Mouse (Mus musculus) hindbrain, embryonic 14.5 days (tissue): ENCODE measurements around the gene Cplx3. TPM values are rescaled to one million over a fixed set of nuclear protein-coding genes. Genes with fewer than 3 reads are reported as not detected.

Source experiments
- ATAC-seq: fragments of 200-750 bp; cut with Nextera tagmentation; 2 replicates; pipeline ENCODE4 v1.8.0; 2017; ENCODE audit warnings: moderate number of reproducible peaks, mild to moderate bottlenecking, moderate TSS enrichment, moderate library complexity; ENCODE audit not compliant: low FRiP score
- DNase-seq: peaks from one replicate; pipeline ENCODE4 v3.0.0-alpha.2; 2015; ENCODE audit warnings: low spot score
- H3K27ac ChIP-seq: fragments of 300-500 bp; sonication (generic); 2 replicates; pipeline ENCODE4 v1.5.1; 2014; ENCODE audit warnings: mild to moderate bottlenecking, moderate library complexity
- H3K27me3 ChIP-seq: fragments of 300-500 bp; sonication (generic); 2 replicates; pipeline ENCODE4 v1.6.1; 2014; ENCODE audit warnings: mild to moderate bottlenecking, low read length, mixed read lengths; ENCODE audit not compliant: control insufficient read depth, insufficient read depth
- H3K36me3 ChIP-seq: fragments of 300-500 bp; sonication (generic); replicated peaks from 2 replicates; pipeline ENCODE4 v1.6.1; 2014; ENCODE audit not compliant: control insufficient read depth, insufficient read depth
- H3K4me1 ChIP-seq: fragments of 300-500 bp; sonication (generic); replicated peaks from 2 replicates; pipeline ENCODE4 v1.6.1; 2014; ENCODE audit warnings: antibody characterized with exemption, low read length, mixed read lengths; ENCODE audit not compliant: control insufficient read depth, insufficient read depth
- H3K4me2 ChIP-seq: fragments of 300-500 bp; sonication (generic); replicated peaks from 2 replicates; pipeline ENCODE4 v1.6.1; 2014; ENCODE audit warnings: mild to moderate bottlenecking, moderate library complexity
- H3K4me3 ChIP-seq: fragments of 300-500 bp; sonication (generic); replicated peaks from 2 replicates; pipeline ENCODE4 v1.5.1; 2014; ENCODE audit warnings: mild to moderate bottlenecking, low read length
- H3K9ac ChIP-seq: fragments of 300-500 bp; sonication (generic); 2 replicates; pipeline ENCODE4 v1.6.1; 2014
- H3K9me3 ChIP-seq: fragments of 300-500 bp; sonication (generic); 2 replicates; pipeline ENCODE4 v1.6.1; 2016; ENCODE audit warnings: low read length; ENCODE audit not compliant: control insufficient read depth
- WGBS: fragments of 180-500 bp; shearing (Covaris S2); extraction: QIAGEN DNeasy Blood & Tissue Kit; methylation state at CpG from one replicate; pipeline ENCODE4 v1.1.7; 2014; 5-methylcytosine and 5-hydroxymethylcytosine counted together
- polyA plus RNA-seq: library from polyadenylated mRNA; unstranded; fragments of >200 nt; fragmentation: Nextera tagmentation; extraction: Ambion mirVana; gene quantifications from 2 replicates; pipeline ENCODE4 v1.2.1, GENCODE M21; 2014

Gene Cplx3
- polyA plus RNA-seq, 1 experiment from 2014 or later, result not detected

GRCm38 (mm10) chr9:57640384-57640783 is 34.3 kb upstream of the Cplx3 start:
- H3K27me3 ChIP-seq, result no peaks in the 10 kb centered on the region
- WGBS, result 33% methylated on average over 15 of the region's 15 CpGs
- H3K4me2 ChIP-seq, result peak overlapping the region; percentile 26
- H3K27ac ChIP-seq, result peak overlapping the region; percentile 47; the same call in 1 of the 2 replicates
- peaks cover 15% of the 10 kb centered on the region for H3K36me3 ChIP-seq
- ATAC-seq, result no peak
- no peaks in the 10 kb centered on the region for H3K9me3 ChIP-seq
- H3K9ac ChIP-seq, result peak overlapping the region; percentile 48
- no peak for DNase-seq
- no peak overlapping the region for H3K4me3 ChIP-seq
- peaks cover 71% of the 10 kb centered on the region for H3K4me1 ChIP-seq

DNA sequence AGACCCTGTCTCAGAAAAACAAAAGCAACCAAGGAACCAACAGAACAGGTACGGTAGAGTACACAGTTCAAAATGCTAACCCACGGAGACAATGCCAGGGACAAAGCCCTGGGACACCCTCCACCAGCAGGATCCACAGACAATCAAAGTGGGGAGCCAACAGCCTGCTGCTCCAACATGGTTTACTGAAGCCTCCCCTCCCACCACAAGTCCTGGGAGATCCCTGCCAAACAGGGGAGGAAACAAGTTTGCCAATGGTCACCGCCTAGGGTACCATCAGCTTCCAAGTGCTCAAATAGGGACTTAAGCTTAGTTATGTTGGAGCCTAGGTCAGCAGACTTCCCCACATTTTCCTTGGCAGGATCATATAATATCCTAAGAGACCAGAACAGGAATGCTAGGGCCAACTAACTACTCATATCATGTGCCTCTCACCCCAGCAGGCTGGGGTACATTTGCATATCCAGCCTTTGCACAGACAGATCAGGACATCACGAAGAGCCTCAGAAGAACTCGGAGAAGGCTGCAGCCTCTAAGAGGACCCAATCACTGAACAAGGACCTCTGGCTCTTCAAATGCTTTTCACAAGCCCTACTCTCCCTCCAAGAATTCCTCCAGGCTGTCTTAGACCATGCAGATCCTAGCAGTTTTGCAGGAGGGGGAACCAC is 33.7 kb upstream of the Cplx3 start:
- no peak for DNase-seq
- Histone ChIP-seq H3K36me3 (peaks cover 15% of the 10 kb centered on the region), H3K4me1 (peaks cover 71% of the 10 kb centered on the region), H3K4me2 (peak overlapping the region; percentile 26), H3K27ac (peak overlapping the region; percentile 47; the same call in 1 of the 2 replicates), H3K4me3 (no peak overlapping the region), H3K27me3 (no peaks in the 10 kb centered on the region), H3K9ac (peak overlapping the region; percentile 48), H3K9me3 (no peaks in the 10 kb centered on the region)
- no peak for ATAC-seq
- WGBS, result 67% methylated on average over 5 of the region's 5 CpGs

DNA sequence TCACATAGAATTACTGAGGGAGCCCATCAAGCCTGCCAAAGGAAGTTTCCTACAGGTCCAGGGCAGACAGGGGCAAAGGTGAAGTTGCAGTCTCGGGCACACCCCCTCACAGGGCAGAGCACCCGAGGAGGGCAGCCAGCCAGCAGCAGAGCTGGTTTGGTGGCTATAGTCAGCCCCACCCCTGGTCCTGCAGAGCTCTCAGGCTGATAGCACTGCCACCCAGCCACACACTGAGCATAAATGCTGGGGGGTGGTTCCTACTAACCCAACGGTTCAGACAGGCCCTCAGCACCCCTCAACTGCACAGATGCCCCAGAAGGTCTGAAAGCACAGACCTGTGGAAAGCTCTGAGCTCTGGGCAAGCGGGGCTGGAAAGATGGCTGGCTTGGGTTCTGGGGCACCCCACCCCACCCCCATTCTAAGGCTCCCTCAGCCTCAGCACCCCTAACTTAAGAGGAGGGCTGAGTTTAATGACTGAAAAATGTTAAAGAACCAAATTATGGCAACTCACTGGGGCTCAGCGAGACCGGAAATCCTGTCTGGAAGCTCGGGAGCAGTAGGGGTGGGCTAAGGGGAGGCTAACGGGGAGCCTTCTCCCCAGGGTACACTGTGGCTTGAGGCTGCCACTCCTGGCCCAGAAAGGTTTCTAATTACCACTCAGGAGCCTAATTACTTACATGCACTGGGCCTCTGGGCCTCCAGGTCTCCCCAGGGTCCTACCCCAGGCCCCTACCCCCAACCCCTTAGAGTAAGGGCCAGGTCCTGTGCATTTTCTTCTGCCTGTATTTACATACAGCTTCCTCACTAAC is 32.8 kb upstream of the Cplx3 start:
- DNase-seq (no peak), ATAC-seq (no peak)
- Histone ChIP-seq H3K27me3 (no peaks in the 10 kb centered on the region), H3K27ac (peak overlapping the region; percentile 48), H3K4me2 (peak overlapping the region; percentile 3; the same call in 1 of the 2 replicates), H3K9me3 (no peaks in the 10 kb centered on the region), H3K4me3 (no peak overlapping the region), H3K4me1 (peaks cover 66% of the 10 kb centered on the region), H3K36me3 (peaks cover 15% of the 10 kb centered on the region), H3K9ac (peak overlapping the region; percentile 20; the same call in 1 of the 2 replicates)
- WGBS, result 45% methylated on average over 8 of the region's 8 CpGs

GRCm38 (mm10) chr9:57637741-57638322 is 31.8 kb upstream of the Cplx3 start:
- H3K4me3 ChIP-seq, result no peak overlapping the region
- H3K27me3 ChIP-seq, result no peaks in the 10 kb centered on the region
- DNase-seq, result no peak
- no peak overlapping the region for H3K9ac ChIP-seq
- H3K4me1 ChIP-seq, result peaks cover 55% of the 10 kb centered on the region
- 56% methylated on average over 6 of the region's 6 CpGs for WGBS
- peak overlapping the region; percentile 48 for H3K27ac ChIP-seq
- H3K9me3 ChIP-seq, result no peaks in the 10 kb centered on the region
- ATAC-seq, result no peak
- H3K4me2 ChIP-seq, result no peak overlapping the region
- peaks cover 15% of the 10 kb centered on the region for H3K36me3 ChIP-seq

DNA sequence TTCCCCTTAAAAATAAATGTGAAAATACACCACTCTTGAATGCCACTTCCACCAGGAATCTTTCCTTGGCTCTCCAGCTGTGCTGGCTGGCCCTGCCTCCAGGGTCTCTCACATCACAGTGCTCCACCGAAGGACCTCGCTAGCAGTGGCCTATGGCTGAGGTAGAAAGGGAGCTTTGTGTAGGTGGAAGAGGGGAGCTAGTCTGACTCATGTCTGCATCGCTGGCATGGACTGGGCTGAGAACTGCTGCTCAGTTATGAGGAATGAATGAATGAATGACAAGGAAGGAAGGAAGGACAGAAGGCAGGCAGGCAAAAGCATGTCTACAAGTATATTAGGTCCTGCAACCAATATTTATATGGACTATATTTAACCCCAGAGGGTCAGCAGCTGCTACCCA is 31.2 kb upstream of the Cplx3 start:
- H3K4me1 ChIP-seq, result peaks cover 50% of the 10 kb centered on the region
- H3K27me3 ChIP-seq, result no peaks in the 10 kb centered on the region
- H3K27ac ChIP-seq, result peak overlapping the region; percentile 1; the same call in 1 of the 2 replicates

DNA sequence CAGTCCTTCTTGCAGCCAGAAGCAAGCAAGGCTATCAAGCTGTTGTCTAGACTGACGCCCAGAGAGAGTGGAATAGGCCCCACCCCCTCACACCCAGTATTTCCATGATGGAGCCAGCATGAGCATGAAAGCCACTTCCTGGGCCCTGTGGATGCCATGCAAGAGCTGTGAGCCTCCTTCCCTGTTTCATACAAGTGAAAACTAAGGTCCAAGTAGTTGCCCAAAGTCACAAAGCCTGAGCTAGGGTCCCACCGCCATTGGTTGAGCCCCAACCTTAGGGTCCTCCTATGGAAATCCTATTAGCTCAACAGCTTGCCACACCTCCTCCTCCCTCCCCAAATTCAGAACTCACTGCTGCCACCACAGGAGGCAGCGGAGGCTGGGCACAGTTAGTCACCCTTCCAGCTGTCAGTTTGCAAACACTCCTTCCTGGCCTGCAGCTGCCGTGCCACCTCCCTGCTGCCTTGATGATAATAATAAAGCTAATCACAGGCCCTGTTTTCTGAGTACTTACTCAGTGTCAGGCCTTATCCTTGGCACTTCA is 27.5 kb upstream of the Cplx3 start:
- peaks cover 12% of the 10 kb centered on the region for H3K4me1 ChIP-seq
- H3K27me3 ChIP-seq, result no peaks in the 10 kb centered on the region
- WGBS, result 52% methylated on average over 4 of the region's 4 CpGs
- no peak overlapping the region for H3K4me3 ChIP-seq
- H3K4me2 ChIP-seq, result no peak overlapping the region
- ATAC-seq (no peak), DNase-seq (no peak)
- no peak overlapping the region for H3K9ac ChIP-seq
- no peak overlapping the region for H3K27ac ChIP-seq
- H3K9me3 ChIP-seq, result no peaks in the 10 kb centered on the region
- peaks cover 33% of the 10 kb centered on the region for H3K36me3 ChIP-seq

More for the DNA sequence above, 31.2 kb upstream of the Cplx3 start:
- peaks cover 13% of the 10 kb centered on the region for H3K36me3 ChIP-seq
- H3K9ac ChIP-seq, result no peak overlapping the region
- H3K4me2 ChIP-seq, result no peak overlapping the region
- 80% methylated on average over 3 of the region's 3 CpGs for WGBS
- no peaks in the 10 kb centered on the region for H3K9me3 ChIP-seq
- H3K4me3 ChIP-seq, result no peak overlapping the region
- no peak for DNase-seq
- no peak for ATAC-seq

- Histone ChIP-seq H3K4me2 (no peak overlapping the region), H3K9ac (no peak overlapping the region), H3K27ac (peak overlapping the region; percentile 47; the same call in 1 of the 2 replicates), H3K4me3 (no peak overlapping the region), H3K9me3 (no peaks in the 10 kb centered on the region), H3K36me3 (peaks cover 75% of the 10 kb centered on the region), H3K27me3 (no peaks in the 10 kb centered on the region), H3K4me1 (no peaks in the 10 kb centered on the region)
- ATAC-seq (peak; percentile 67; the same call in 1 of the 2 replicates), DNase-seq (peak; percentile 84)
- WGBS, result 73% methylated on average over 14 of the region's 14 CpGs
These were observed 23.2 kb upstream of the Cplx3 start for GRCm38 (mm10) chr9:57629118-57629874.

GRCm38 (mm10) chr9:57628717-57629116 is 22.6 kb upstream of the Cplx3 start:
- Histone ChIP-seq H3K4me2 (no peak overlapping the region), H3K27me3 (no peaks in the 10 kb centered on the region), H3K27ac (no peak overlapping the region), H3K4me3 (no peak overlapping the region), H3K36me3 (peaks cover 80% of the 10 kb centered on the region), H3K9ac (no peak overlapping the region), H3K9me3 (no peaks in the 10 kb centered on the region), H3K4me1 (no peaks in the 10 kb centered on the region)
- WGBS, result 95% methylated on average over 12 of the region's 12 CpGs
- ATAC-seq (no peak), DNase-seq (no peak)
